Mouse (Mus musculus): ENCODE measurements around the gene Vmn2r94. TPM values are rescaled to one million over a fixed set of nuclear protein-coding genes. Genes with fewer than 3 reads are reported as not detected.

The Vmn2r94 gene
- polyA plus RNA-seq (2012; ENCODE audit: insufficient read depth, insufficient read length, low replicate concordance, missing spikeins), result not detected in 2 replicates

DNA sequence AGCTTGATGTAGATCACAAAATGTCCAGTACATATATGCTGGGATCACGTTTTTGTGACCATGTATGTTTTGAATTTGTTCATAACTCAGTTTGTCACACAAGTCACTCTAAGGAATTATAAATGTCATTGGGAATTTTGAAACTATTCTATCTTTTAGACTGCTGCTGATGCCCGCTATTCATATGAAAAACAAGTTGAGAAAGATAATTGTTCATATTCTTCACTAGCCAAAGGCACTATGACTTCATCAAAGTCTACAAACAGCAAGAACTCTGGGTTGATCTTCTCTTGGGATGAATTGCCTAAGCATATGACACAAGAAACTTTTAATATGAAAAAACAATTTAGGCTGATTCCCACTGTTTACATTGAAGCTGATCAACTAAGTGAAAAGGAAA is at the start of gene Vmn2r94:
Gene Vmn2r94, minus strand, starts transcription at position 101 of the 400 bp plus-strand sequence.
- TF ChIP-seq CTCF (IDR thresholded peaks at IDR 0.05; ENCODE audit: insufficient read depth, low read depth, low read length), result no peak
- TF ChIP-seq POLR2A (IDR thresholded peaks at IDR 0.05; ENCODE audit: insufficient read depth, low read depth, low read length), result no peak
- Histone ChIP-seq H3K4me3 (ENCODE audit: insufficient read depth, low read depth, low read length) (no peak within 1 kb of the TSS), H3K4me1 (ENCODE audit: control insufficient read depth, insufficient read depth, low read length) (no peaks in the 10 kb centered on the region), H3K27ac (ENCODE audit: insufficient read depth, low read depth, low read length) (no peak within 1 kb of the TSS)
- 60% methylated on average over 2 of the region's 2 CpGs for WGBS

DNA sequence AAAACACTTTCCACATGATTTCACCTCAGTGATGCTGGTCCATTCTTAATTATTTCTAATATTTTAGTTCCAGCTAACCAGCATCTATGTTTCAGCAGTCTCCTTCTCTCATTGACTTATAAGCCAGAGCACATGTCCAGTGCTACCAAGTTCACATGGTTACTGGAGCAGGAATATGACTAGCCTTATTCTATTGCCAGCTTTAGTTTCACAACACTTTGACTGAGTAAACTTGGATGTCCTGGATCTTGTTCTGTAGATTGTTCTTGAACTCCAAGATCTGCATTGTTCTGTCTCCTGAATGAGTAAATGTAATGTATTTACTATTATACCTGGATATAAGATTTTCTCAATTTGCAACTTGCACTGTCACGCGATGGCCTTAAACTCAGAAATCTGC is 45.5 kb upstream of the Vmn2r94 start:
- TF ChIP-seq POLR2A (IDR thresholded peaks at IDR 0.05; ENCODE audit: insufficient read depth, low read depth, low read length) (no peak), CTCF (IDR thresholded peaks at IDR 0.05; ENCODE audit: insufficient read depth, low read depth, low read length) (no peak)
- WGBS, result 96% methylated on average over 2 of the region's 2 CpGs

DNA sequence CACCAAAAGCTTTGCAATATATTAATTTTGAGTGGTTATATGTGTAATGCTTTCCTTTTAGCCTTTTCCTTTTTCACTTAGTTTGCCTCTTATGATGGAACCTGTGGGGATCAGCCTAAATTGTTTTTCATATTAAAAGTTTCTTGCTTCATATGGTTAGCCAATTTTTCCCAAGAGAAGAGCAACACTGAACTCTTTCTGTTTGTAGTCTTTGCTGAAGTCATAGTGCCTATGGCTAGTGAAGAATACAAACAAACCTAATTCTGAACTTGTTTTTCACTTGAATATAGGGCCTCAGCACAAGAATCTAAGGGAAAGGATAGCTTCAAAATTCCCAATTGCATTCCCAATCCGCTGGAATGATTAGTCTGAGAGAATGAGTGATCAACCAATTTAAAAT is 20.2 kb upstream of the Vmn2r94 start, which contains the start of gene Vmn2r93:
Gene Vmn2r93, plus strand, starts transcription at position 301 of the 400 bp plus-strand sequence.
- TF ChIP-seq POLR2A (IDR thresholded peaks at IDR 0.05; ENCODE audit: insufficient read depth, low read depth, low read length) (no peak), CTCF (IDR thresholded peaks at IDR 0.05; ENCODE audit: insufficient read depth, low read depth, low read length) (no peak)
- no peaks in the 10 kb centered on the region for H3K4me1 ChIP-seq (ENCODE audit: control insufficient read depth, insufficient read depth, low read length)
- H3K27ac ChIP-seq (ENCODE audit: insufficient read depth, low read depth, low read length), result no peak within 1 kb of the TSS
- 44% methylated on average over 1 of the region's 1 CpGs for WGBS
- no peak within 1 kb of the TSS for H3K4me3 ChIP-seq (ENCODE audit: insufficient read depth, low read depth, low read length)

More for the DNA sequence above, 45.5 kb upstream of the Vmn2r94 start:
- H3K27ac ChIP-seq (ENCODE audit: insufficient read depth, low read depth, low read length), result no peak overlapping the region
- H3K4me1 ChIP-seq (ENCODE audit: control insufficient read depth, insufficient read depth, low read length), result no peaks in the 10 kb centered on the region
- H3K4me3 ChIP-seq (ENCODE audit: insufficient read depth, low read depth, low read length), result no peak overlapping the region

DNA sequence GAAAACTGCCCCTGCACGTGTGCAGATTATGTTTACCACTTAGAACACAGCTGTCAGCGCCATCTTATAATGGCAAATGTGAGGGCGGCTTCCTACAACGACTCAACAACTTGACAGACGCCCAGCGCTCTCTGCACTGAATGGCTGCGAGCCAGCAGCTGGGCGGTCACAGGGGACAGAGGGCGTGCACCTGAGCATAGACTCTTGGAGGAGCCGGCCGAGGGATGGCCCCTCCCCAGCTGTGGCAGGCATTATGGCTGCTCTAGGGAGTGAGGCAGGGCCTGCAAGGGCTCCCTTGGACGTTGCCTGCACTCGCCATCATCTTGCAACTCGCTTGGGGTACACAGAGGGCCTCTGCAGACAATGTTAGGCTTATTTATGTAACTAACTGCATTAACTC is 40.6 kb downstream of the Vmn2r94 start:
- 76% methylated on average over 14 of the region's 14 CpGs for WGBS

DNA sequence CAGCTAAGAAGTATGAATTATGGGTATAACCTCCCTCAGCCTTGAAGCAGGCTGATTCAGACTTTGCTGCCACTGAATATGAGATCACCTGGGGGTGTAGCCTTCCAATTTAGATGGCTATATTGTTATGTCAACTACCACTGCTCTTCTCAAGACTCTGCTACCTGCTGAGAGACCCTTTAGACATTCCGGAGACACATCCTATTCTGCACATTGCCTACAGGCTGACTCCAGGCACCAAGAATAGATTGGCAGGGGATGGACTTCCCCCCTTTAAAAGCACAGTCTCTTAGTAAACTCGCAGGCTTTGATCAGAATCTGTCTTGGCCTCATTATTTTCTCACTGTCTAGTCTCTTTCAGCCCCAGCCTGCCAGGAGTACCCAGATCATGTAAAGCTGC is 45.6 kb downstream of the Vmn2r94 start:
- TF ChIP-seq POLR2A (IDR thresholded peaks at IDR 0.05; ENCODE audit: insufficient read depth, low read depth, low read length) (no peak), CTCF (IDR thresholded peaks at IDR 0.05; ENCODE audit: insufficient read depth, low read depth, low read length) (no peak)
- Histone ChIP-seq H3K4me1 (ENCODE audit: control insufficient read depth, insufficient read depth, low read length) (no peaks in the 10 kb centered on the region), H3K27ac (ENCODE audit: insufficient read depth, low read depth, low read length) (no peak overlapping the region), H3K4me3 (ENCODE audit: insufficient read depth, low read depth, low read length) (no peak overlapping the region)
- WGBS, result 67% methylated on average over 2 of the region's 2 CpGs

More for the DNA sequence above, 40.6 kb downstream of the Vmn2r94 start:
- no peaks in the 10 kb centered on the region for H3K4me1 ChIP-seq (ENCODE audit: control insufficient read depth, insufficient read depth, low read length)
- TF ChIP-seq CTCF (IDR thresholded peaks at IDR 0.05; ENCODE audit: insufficient read depth, low read depth, low read length) (no peak), POLR2A (IDR thresholded peaks at IDR 0.05; ENCODE audit: insufficient read depth, low read depth, low read length) (no peak)
- H3K4me3 ChIP-seq (ENCODE audit: insufficient read depth, low read depth, low read length), result no peak overlapping the region
- H3K27ac ChIP-seq (ENCODE audit: insufficient read depth, low read depth, low read length), result no peak overlapping the region

DNA sequence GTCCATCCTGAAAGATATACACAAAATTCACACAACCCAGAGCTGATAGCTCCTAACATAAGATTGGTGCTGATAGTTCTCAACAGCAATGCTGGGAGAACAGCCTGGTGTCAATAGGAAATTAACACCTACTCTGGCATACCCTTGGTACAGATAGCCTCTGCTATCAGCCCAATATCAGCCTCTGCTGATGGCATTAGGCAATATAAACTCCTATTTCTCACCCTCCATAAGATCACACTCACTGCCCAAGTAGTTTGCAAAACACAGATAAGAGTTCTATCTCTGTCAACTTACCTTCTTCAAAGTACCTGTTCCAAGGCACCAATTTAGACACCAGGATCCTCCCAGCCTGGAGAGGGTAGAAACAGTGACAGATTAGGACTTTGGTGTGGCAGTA is 56.3 kb downstream of the Vmn2r94 start:
- Histone ChIP-seq H3K27ac (ENCODE audit: insufficient read depth, low read depth, low read length) (no peak overlapping the region), H3K4me1 (ENCODE audit: control insufficient read depth, insufficient read depth, low read length) (no peaks in the 10 kb centered on the region), H3K4me3 (ENCODE audit: insufficient read depth, low read depth, low read length) (no peak overlapping the region)
- TF ChIP-seq CTCF (IDR thresholded peaks at IDR 0.05; ENCODE audit: insufficient read depth, low read depth, low read length) (no peak), POLR2A (IDR thresholded peaks at IDR 0.05; ENCODE audit: insufficient read depth, low read depth, low read length) (no peak)

Other genes starting within 250 kb of the Vmn2r94 start
- gene Vmn2r124, start 228.3 kb downstream of the Vmn2r94 start, polyA plus RNA-seq (2012; ENCODE audit: insufficient read depth, insufficient read length, low replicate concordance, missing spikeins), result not detected in 2 replicates
- gene Vmn2r91, start 192.7 kb downstream of the Vmn2r94 start, polyA plus RNA-seq (2012; ENCODE audit: insufficient read depth, insufficient read length, low replicate concordance, missing spikeins), result not detected in 2 replicates
- gene Vmn2r92, start 125.9 kb downstream of the Vmn2r94 start, polyA plus RNA-seq (2012; ENCODE audit: insufficient read depth, insufficient read length, low replicate concordance, missing spikeins), result not detected in 2 replicates
- gene Vmn2r93, start 20.3 kb upstream of the Vmn2r94 start, polyA plus RNA-seq (2012; ENCODE audit: insufficient read depth, insufficient read length, low replicate concordance, missing spikeins), result not detected in 2 replicates
- gene Vmn2r95, start 146.3 kb upstream of the Vmn2r94 start, polyA plus RNA-seq (2012; ENCODE audit: insufficient read depth, insufficient read length, low replicate concordance, missing spikeins), result not detected in 2 replicates